Mouse (Mus musculus): Measurements from ENCODE around the gene Csnk2a2. TPM values are rescaled to one million over a fixed set of nuclear protein-coding genes. Genes with fewer than 3 reads are reported as not detected.

Gene Csnk2a2
- polyA plus RNA-seq, 1 experiment from 2014 or later: 16.7 TPM

GRCm38 (mm10) chr8:95433124-95433523 is 56.7 kb downstream of the Csnk2a2 start:
- Histone ChIP-seq H3K4me1 (ENCODE audit: control insufficient read depth in 2 of 2, insufficient read depth in 2 of 2, low read length in 2 of 2) (peaks cover 25 to 42% of the 10 kb centered on the region in 2 experiments), H3K9me3 (ENCODE audit: control insufficient read depth, low read length) (no peaks in the 10 kb centered on the region), H3K9ac (ENCODE audit: low read length) (peak overlapping the region; percentile 98), H3K27ac (replicated peaks in 1 of 2; ENCODE audit: control insufficient read depth in 1 of 2, insufficient read depth in 1 of 2, low read depth in 2 of 2, low read length in 2 of 2) (peak overlapping the region; percentile 68 to 95), H3K27me3 (ENCODE audit: control insufficient read depth, insufficient read depth, low read length) (no peaks in the 10 kb centered on the region), H3K36me3 (ENCODE audit: control insufficient read depth, insufficient read depth, low read length) (no peaks in the 10 kb centered on the region), H3K4me2 (ENCODE audit: low read length) (peak overlapping the region; percentile 69), H3K4me3 (ENCODE audit: control insufficient read depth in 1 of 2, insufficient read depth in 1 of 2, low read depth in 1 of 2, low read length in 2 of 2) (peak overlapping the region; percentile 87 to 92)
- 37% methylated on average over 4 of the region's 4 CpGs for WGBS
- ATAC-seq (ENCODE audit: insufficient number of reproducible peaks, insufficient read depth, low FRiP score, low read depth): no peak

GRCm38 (mm10) chr8:95432471-95432870 is 57.4 kb downstream of the Csnk2a2 start:
- Histone ChIP-seq H3K4me3 (ENCODE audit: control insufficient read depth in 1 of 2, insufficient read depth in 1 of 2, low read depth in 1 of 2, low read length in 2 of 2) (peak overlapping the region in 1 of 2 experiments; percentile 92; a peak in 2 of 4 replicates), H3K9me3 (ENCODE audit: control insufficient read depth, low read length) (no peaks in the 10 kb centered on the region), H3K9ac (ENCODE audit: low read length) (peak overlapping the region; percentile 98), H3K27me3 (ENCODE audit: control insufficient read depth, insufficient read depth, low read length) (no peaks in the 10 kb centered on the region), H3K27ac (replicated peaks in 1 of 2; ENCODE audit: control insufficient read depth in 1 of 2, insufficient read depth in 1 of 2, low read depth in 2 of 2, low read length in 2 of 2) (peak overlapping the region in 1 of 2 experiments; percentile 95; a peak in 2 of 4 replicates), H3K36me3 (ENCODE audit: control insufficient read depth, insufficient read depth, low read length) (no peaks in the 10 kb centered on the region), H3K4me2 (ENCODE audit: low read length) (peak overlapping the region; percentile 69), H3K4me1 (ENCODE audit: control insufficient read depth in 2 of 2, insufficient read depth in 2 of 2, low read length in 2 of 2) (peaks cover 31 to 49% of the 10 kb centered on the region in 2 experiments)
- no peak for ATAC-seq (ENCODE audit: insufficient number of reproducible peaks, insufficient read depth, low FRiP score, low read depth)
- 42% methylated on average over 3 of the region's 3 CpGs for WGBS

GRCm38 (mm10) chr8:95429945-95430344 is 59.9 kb downstream of the Csnk2a2 start:
- H3K27me3 ChIP-seq (ENCODE audit: control insufficient read depth, insufficient read depth, low read length): no peaks in the 10 kb centered on the region
- no peaks in the 10 kb centered on the region for H3K9me3 ChIP-seq (ENCODE audit: control insufficient read depth, low read length)
- peak overlapping the region; percentile 73 to 99 for H3K27ac ChIP-seq (replicated peaks in 1 of 2; ENCODE audit: control insufficient read depth in 1 of 2, insufficient read depth in 1 of 2, low read depth in 2 of 2, low read length in 2 of 2)
- peak overlapping the region; percentile 45 for H3K4me2 ChIP-seq (ENCODE audit: low read length)
- H3K4me3 ChIP-seq (ENCODE audit: control insufficient read depth in 1 of 2, insufficient read depth in 1 of 2, low read depth in 1 of 2, low read length in 2 of 2): no peak overlapping the region; a peak in 1 of 4 replicates
- no peaks in the 10 kb centered on the region for H3K36me3 ChIP-seq (ENCODE audit: control insufficient read depth, insufficient read depth, low read length)
- WGBS: 2% methylated on average over 3 of the region's 3 CpGs
- peaks cover 39 to 72% of the 10 kb centered on the region in 2 experiments for H3K4me1 ChIP-seq (ENCODE audit: control insufficient read depth in 2 of 2, insufficient read depth in 2 of 2, low read length in 2 of 2)
- peak; percentile 71 for ATAC-seq (ENCODE audit: insufficient number of reproducible peaks, insufficient read depth, low FRiP score, low read depth)
- H3K9ac ChIP-seq (ENCODE audit: low read length): peak overlapping the region; percentile 58

GRCm38 (mm10) chr8:95427594-95428535 is 62.0 kb downstream of the Csnk2a2 start:
- H3K4me3 ChIP-seq (ENCODE audit: control insufficient read depth in 1 of 2, insufficient read depth in 1 of 2, low read depth in 1 of 2, low read length in 2 of 2): peak overlapping the region in 1 of 2 experiments; percentile 13; a peak in 2 of 4 replicates
- peaks cover 37 to 79% of the 10 kb centered on the region in 2 experiments for H3K4me1 ChIP-seq (ENCODE audit: control insufficient read depth in 2 of 2, insufficient read depth in 2 of 2, low read length in 2 of 2)
- H3K9ac ChIP-seq (ENCODE audit: low read length): peak overlapping the region; percentile 70
- peaks cover 6% of the 10 kb centered on the region for H3K36me3 ChIP-seq (ENCODE audit: control insufficient read depth, insufficient read depth, low read length)
- H3K9me3 ChIP-seq (ENCODE audit: control insufficient read depth, low read length): no peaks in the 10 kb centered on the region
- peak overlapping the region; percentile 99 to 100 for H3K27ac ChIP-seq (replicated peaks in 1 of 2; ENCODE audit: control insufficient read depth in 1 of 2, insufficient read depth in 1 of 2, low read depth in 2 of 2, low read length in 2 of 2)
- 11% methylated on average over 12 of the region's 12 CpGs for WGBS
- no peak for ATAC-seq (ENCODE audit: insufficient number of reproducible peaks, insufficient read depth, low FRiP score, low read depth)
- no peaks in the 10 kb centered on the region for H3K27me3 ChIP-seq (ENCODE audit: control insufficient read depth, insufficient read depth, low read length)
- peak overlapping the region; percentile 54 for H3K4me2 ChIP-seq (ENCODE audit: low read length)

GRCm38 (mm10) chr8:95426781-95427281 is 63.0 kb downstream of the Csnk2a2 start:
- 2% methylated on average over 2 of the region's 2 CpGs for WGBS
- Histone ChIP-seq H3K4me3 (ENCODE audit: control insufficient read depth in 1 of 2, insufficient read depth in 1 of 2, low read depth in 1 of 2, low read length in 2 of 2) (no peak overlapping the region), H3K27me3 (ENCODE audit: control insufficient read depth, insufficient read depth, low read length) (no peaks in the 10 kb centered on the region), H3K27ac (replicated peaks in 1 of 2; ENCODE audit: control insufficient read depth in 1 of 2, insufficient read depth in 1 of 2, low read depth in 2 of 2, low read length in 2 of 2) (peak overlapping the region; percentile 99 to 100), H3K4me1 (ENCODE audit: control insufficient read depth in 2 of 2, insufficient read depth in 2 of 2, low read length in 2 of 2) (peaks cover 34 to 68% of the 10 kb centered on the region in 2 experiments), H3K36me3 (ENCODE audit: control insufficient read depth, insufficient read depth, low read length) (peaks cover 16% of the 10 kb centered on the region), H3K9me3 (ENCODE audit: control insufficient read depth, low read length) (no peaks in the 10 kb centered on the region), H3K9ac (ENCODE audit: low read length) (peak overlapping the region; percentile 70), H3K4me2 (ENCODE audit: low read length) (peak overlapping the region; percentile 54)
- ATAC-seq (ENCODE audit: insufficient number of reproducible peaks, insufficient read depth, low FRiP score, low read depth): peak; percentile 68

GRCm38 (mm10) chr8:95424682-95425081 is 65.2 kb downstream of the Csnk2a2 start:
- Histone ChIP-seq H3K4me3 (ENCODE audit: control insufficient read depth in 1 of 2, insufficient read depth in 1 of 2, low read depth in 1 of 2, low read length in 2 of 2) (no peak overlapping the region), H3K4me1 (ENCODE audit: control insufficient read depth in 2 of 2, insufficient read depth in 2 of 2, low read length in 2 of 2) (peaks cover 27 to 56% of the 10 kb centered on the region in 2 experiments), H3K27ac (replicated peaks in 1 of 2; ENCODE audit: control insufficient read depth in 1 of 2, insufficient read depth in 1 of 2, low read depth in 2 of 2, low read length in 2 of 2) (peak overlapping the region in 1 of 2 experiments; percentile 70; a peak in 2 of 4 replicates), H3K36me3 (ENCODE audit: control insufficient read depth, insufficient read depth, low read length) (peaks cover 38% of the 10 kb centered on the region), H3K9ac (ENCODE audit: low read length) (no peak overlapping the region), H3K9me3 (ENCODE audit: control insufficient read depth, low read length) (no peaks in the 10 kb centered on the region), H3K27me3 (ENCODE audit: control insufficient read depth, insufficient read depth, low read length) (no peaks in the 10 kb centered on the region), H3K4me2 (ENCODE audit: low read length) (no peak overlapping the region)
- ATAC-seq (ENCODE audit: insufficient number of reproducible peaks, insufficient read depth, low FRiP score, low read depth): no peak
- WGBS: 77% methylated on average over 7 of the region's 7 CpGs

- no peak for ATAC-seq (ENCODE audit: insufficient number of reproducible peaks, insufficient read depth, low FRiP score, low read depth)
- Histone ChIP-seq H3K27ac (replicated peaks in 1 of 2; ENCODE audit: control insufficient read depth in 1 of 2, insufficient read depth in 1 of 2, low read depth in 2 of 2, low read length in 2 of 2) (no peak overlapping the region), H3K36me3 (ENCODE audit: control insufficient read depth, insufficient read depth, low read length) (peaks cover 51% of the 10 kb centered on the region), H3K9me3 (ENCODE audit: control insufficient read depth, low read length) (no peaks in the 10 kb centered on the region), H3K4me1 (ENCODE audit: control insufficient read depth in 2 of 2, insufficient read depth in 2 of 2, low read length in 2 of 2) (peaks cover 9 to 32% of the 10 kb centered on the region in 2 experiments), H3K27me3 (ENCODE audit: control insufficient read depth, insufficient read depth, low read length) (no peaks in the 10 kb centered on the region), H3K4me2 (ENCODE audit: low read length) (no peak overlapping the region), H3K4me3 (ENCODE audit: control insufficient read depth in 1 of 2, insufficient read depth in 1 of 2, low read depth in 1 of 2, low read length in 2 of 2) (no peak overlapping the region), H3K9ac (ENCODE audit: low read length) (no peak overlapping the region)
- 94% methylated on average over 14 of the region's 14 CpGs for WGBS
These were observed 67.5 kb downstream of the Csnk2a2 start for GRCm38 (mm10) chr8:95422193-95422810.

All from heart, embryonic 14.5 days (tissue).